Comparison of ENCODE assay signal across 11 mouse cellular contexts in genomic region chr11:53605609-53606008, GRCm38 (mm10). TPM values are rescaled to one million over a fixed set of nuclear protein-coding genes. Genes with fewer than 3 reads are reported as not detected.
DNase-seq lines count a peak whose midpoint lies in the region; ATAC-seq lines count a peak whose summit lies in the region.
"Had no signal": no experiment of that assay in that cellular context is flagged by ENCODE, and none has a peak within 500 bp of the region (broad histone marks: within the 10 kb centered on the region; RNA-seq: fewer than 3 reads in every experiment).

No protein-coding gene starts in this region.

- peak overlapping the region; percentile 43 for H3K4me2 ChIP-seq in heart, embryonic 16.5 days (ENCODE audit: low read depth, low read length)
- 0 out of 2 replicates have a peak overlapping the region, but pooled peaks have one; percentile 18 for H3K4me2 ChIP-seq in neural tube, embryonic 13.5 days

- H3K27ac ChIP-seq in heart, embryonic 16.5 days (ENCODE audit: low read length): no peak overlapping the region
- no peak overlapping the region for H3K27ac ChIP-seq in neural tube, embryonic 13.5 days (replicated peaks)

- 9% methylated on average over 12 of the region's 12 CpGs for WGBS in heart, embryonic 16.5 days
- WGBS in neural tube, embryonic 13.5 days: 10% methylated on average over 12 of the region's 12 CpGs

- H3K4me3 ChIP-seq in heart, embryonic 16.5 days (ENCODE audit: low read length): no peak overlapping the region
- H3K4me3 ChIP-seq in neural tube, embryonic 13.5 days: no peak overlapping the region

- H3K9ac ChIP-seq in heart, embryonic 16.5 days (ENCODE audit: low read length): no peak overlapping the region
- peak overlapping the region; percentile 26; the same call in 1 of the 2 replicates for H3K9ac ChIP-seq in neural tube, embryonic 13.5 days

- peaks cover 8% of the 10 kb centered on the region; the same call in 1 of the 2 replicates for H3K4me1 ChIP-seq in heart, embryonic 16.5 days (ENCODE audit: control insufficient read depth, insufficient read depth, low read length)
- peaks cover 10% of the 10 kb centered on the region; the same call in 1 of the 2 replicates for H3K4me1 ChIP-seq in neural tube, embryonic 13.5 days (replicated peaks)

- ATAC-seq in heart, embryonic 16.5 days (replicated peaks; ENCODE audit: extremely low read depth, insufficient read depth, low FRiP score): no peak
- no peak for ATAC-seq in neural tube, embryonic 13.5 days (ENCODE audit: low read depth)
- peak; percentile 60 for ATAC-seq in inflammation-experienced regulatory T-cells, adult 6 months

- intact Hi-C loops in heart, postnatal 10 days (cut with DNase I): no loop called here

- H3K27me3 ChIP-seq in heart, embryonic 16.5 days (ENCODE audit: control insufficient read depth, insufficient read depth, low read length): no peaks in the 10 kb centered on the region
- no peaks in the 10 kb centered on the region for H3K27me3 ChIP-seq in neural tube, embryonic 13.5 days

- no peaks in the 10 kb centered on the region for H3K9me3 ChIP-seq in heart, embryonic 16.5 days (replicated peaks; ENCODE audit: control insufficient read depth, low read length)
- H3K9me3 ChIP-seq in neural tube, embryonic 13.5 days: no peaks in the 10 kb centered on the region

- no peak for DNase-seq in heart, postnatal 10 days
- DNase-seq in neural tube, embryonic 10.5 days (ENCODE audit: extremely low spot score, low spot score): no peak
- DNase-seq in frontal cortex, postnatal 14 days (ENCODE audit: low spot score in 2 of 2): no peak
- DNase-seq in adrenal gland, adult (ENCODE audit: inconsistent age in 2 of 2, low spot score in 1 of 2): no peak
- DNase-seq in gastrocnemius, adult 18-20 months (ENCODE audit: low spot score): no peak
- DNase-seq: kidney, adult 18-20 months had no signal

- peaks cover 6% of the 10 kb centered on the region; the same call in 1 of the 2 replicates for H3K36me3 ChIP-seq in heart, embryonic 16.5 days (ENCODE audit: control insufficient read depth, insufficient read depth)
- H3K36me3 ChIP-seq in neural tube, embryonic 13.5 days: peaks cover 36% of the 10 kb centered on the region

RNA-seq across cellular contexts. Expression of gene Il4, which starts 12.9 kb away (rescaled TPM):
- polyA plus RNA-seq in heart, embryonic 16.5 days (2015; fragmentation: Nextera tagmentation; extraction: Ambion mirVana): 0.51 and 1.1 TPM in 2 replicates
- not detected for total RNA-seq in heart, postnatal 10 days (2021)
- polyA plus RNA-seq in neural tube, embryonic 13.5 days (2015; fragmentation: Nextera tagmentation; extraction: Ambion mirVana): 2.1 and 2.5 TPM in 2 replicates
- polyA plus RNA-seq in inflammation-experienced regulatory T-cells, adult 6 months (2017; shearing (Covaris generic)): 10 to 100 TPM in 2 of 3 experiments, 1 to 10 TPM in 1; 3.1 to 26.5 (median 14.7) TPM
- not detected for total RNA-seq in gastrocnemius, adult 18-20 months (2021)
- total RNA-seq: left cerebral cortex, postnatal 10 days had no signal

RNA-seq across cellular contexts. Expression of gene Il13, which starts 28.9 kb away (rescaled TPM):
- polyA plus RNA-seq in heart, embryonic 16.5 days (2015; fragmentation: Nextera tagmentation; extraction: Ambion mirVana): 0.24 TPM in 1 of 2 replicates, not detected in the other
- not detected for total RNA-seq in heart, postnatal 10 days (2021)
- not detected in 2 replicates for polyA plus RNA-seq in neural tube, embryonic 13.5 days (2015; fragmentation: Nextera tagmentation; extraction: Ambion mirVana)
- polyA plus RNA-seq in inflammation-experienced regulatory T-cells, adult 6 months (2017; shearing (Covaris generic)): not detected
- total RNA-seq in gastrocnemius, adult 18-20 months (2021): not detected
- total RNA-seq: left cerebral cortex, postnatal 10 days had no signal
- polyA plus RNA-seq: stomach, embryonic 14.5 days had no signal

RNA-seq across cellular contexts. Expression of gene Kif3a, which starts 38.4 kb away (rescaled TPM):
- polyA plus RNA-seq in heart, embryonic 16.5 days (2015; fragmentation: Nextera tagmentation; extraction: Ambion mirVana): 38.3 and 38.9 TPM in 2 replicates
- 10 to 100 TPM; 12.3 to 14.4 TPM for total RNA-seq in heart, postnatal 10 days (2021)
- polyA plus RNA-seq in neural tube, embryonic 13.5 days (2015; fragmentation: Nextera tagmentation; extraction: Ambion mirVana): 265 and 272 TPM in 2 replicates
- 10 to 100 TPM in 2 of 3 experiments, 1 to 10 TPM in 1; 5.5 to 11.6 (median 11.6) TPM for polyA plus RNA-seq in inflammation-experienced regulatory T-cells, adult 6 months (2017; shearing (Covaris generic))
- 1 to 10 TPM; 4.5 to 5.0 TPM for total RNA-seq in gastrocnemius, adult 18-20 months (2021)
